Mouse (Mus musculus): Measurements from ENCODE around the gene St6galnac4.

Gene St6galnac4

GRCm38 (mm10) chr2:32629276-32629976 is 42.5 kb downstream of the St6galnac4 start:
- peak; percentile 41 to 63 for DNase-seq

- DNase-seq, result no peak
Measured at GRCm38 (mm10) chr2:32630036-32630435, 43.1 kb downstream of the St6galnac4 start.

- DNase-seq, result no peak
Measured at GRCm38 (mm10) chr2:32631046-32631445, 44.2 kb downstream of the St6galnac4 start.

- peak; percentile 87 to 89 for DNase-seq
Measured at GRCm38 (mm10) chr2:32631737-32632394, 45.0 kb downstream of the St6galnac4 start.

- no peak for DNase-seq
Measured at GRCm38 (mm10) chr2:32633660-32634059, 46.8 kb downstream of the St6galnac4 start.

- no peak for DNase-seq
Measured at GRCm38 (mm10) chr2:32634277-32635105, 47.6 kb downstream of the St6galnac4 start.

- no peak for DNase-seq
Measured at GRCm38 (mm10) chr2:32636617-32637016, 49.7 kb downstream of the St6galnac4 start.

GRCm38 (mm10) chr2:32637778-32638281 is 50.9 kb downstream of the St6galnac4 start:
- DNase-seq, result no peak

- no peak for DNase-seq
Measured at GRCm38 (mm10) chr2:32639632-32640031, 52.7 kb downstream of the St6galnac4 start.

GRCm38 (mm10) chr2:32640550-32641051 is 53.7 kb downstream of the St6galnac4 start:
- no peak for DNase-seq

- DNase-seq, result peak in 1 of 2 experiments; percentile 58
Measured at GRCm38 (mm10) chr2:32641810-32642209, 54.9 kb downstream of the St6galnac4 start.

GRCm38 (mm10) chr2:32642813-32643212 is 55.9 kb downstream of the St6galnac4 start:
- DNase-seq, result no peak

GRCm38 (mm10) chr2:32644083-32644482 is 57.2 kb downstream of the St6galnac4 start:
- DNase-seq, result no peak

- no peak for DNase-seq
Measured at GRCm38 (mm10) chr2:32644799-32645475, 58.0 kb downstream of the St6galnac4 start.

GRCm38 (mm10) chr2:32645647-32646046 is 58.8 kb downstream of the St6galnac4 start:
- no peak for DNase-seq

- DNase-seq, result no peak
Measured at GRCm38 (mm10) chr2:32646379-32647056, 59.6 kb downstream of the St6galnac4 start, which contains the start of gene Eng. Gene Eng, plus strand, starts transcription at chr2:32646595.

- DNase-seq, result no peak
Measured at GRCm38 (mm10) chr2:32647366-32647765, 60.5 kb downstream of the St6galnac4 start.
